Mouse (Mus musculus): ENCODE data around the gene Chst1.

- TF ChIP-seq CTCF (IDR thresholded peaks at IDR 0.05; ENCODE audit: low read depth, low read length) (no peak), POLR2A (IDR thresholded peaks at IDR 0.05; ENCODE audit: extremely low read depth, insufficient read depth, low read length) (no peak)
These were observed 28.9 kb upstream of the Chst1 start for GRCm38 (mm10) chr2:92570623-92571022.
